Mouse (Mus musculus) kidney, adult 2 months (tissue): ENCODE measurements around the gene Aloxe3. TPM values are rescaled to one million over a fixed set of nuclear protein-coding genes. Genes with fewer than 3 reads are reported as not detected.
A peak's percentile ranks its signal among the peaks of the same experiment; 100 is the strongest.

Experiments used
- DNase-seq: peaks from one replicate; pipeline ENCODE4 v3.0.0; 2021
- H3K27ac ChIP-seq: fragments of 200-500 bp; 2 replicates; pipeline ENCODE4 v1.5.1; 2012; ENCODE audit warnings: low read depth, low read length, control low read depth, inconsistent platforms; ENCODE audit not compliant: insufficient read depth
- H3K27me3 ChIP-seq: fragments of 200-500 bp; replicated peaks from 2 replicates; pipeline ENCODE4 v1.6.1; 2012; ENCODE audit warnings: mild to moderate bottlenecking, moderate library complexity, low read length, inconsistent platforms; ENCODE audit not compliant: control insufficient read depth, insufficient read depth
- H3K36me3 ChIP-seq: fragments of 200-500 bp; 2 replicates; pipeline ENCODE4 v1.6.1; 2012; ENCODE audit warnings: mild to moderate bottlenecking, moderate library complexity, low read length, inconsistent platforms; ENCODE audit not compliant: control insufficient read depth, insufficient read depth
- H3K4me1 ChIP-seq: fragments of 200-500 bp; 2 replicates; pipeline ENCODE4 v1.6.1; 2011; ENCODE audit warnings: low read length; ENCODE audit not compliant: control insufficient read depth, insufficient read depth
- H3K4me3 ChIP-seq: fragments of 200-500 bp; 2 replicates; pipeline ENCODE4 v1.5.1; 2011; ENCODE audit warnings: mild to moderate bottlenecking, low read depth, low read length, control low read depth; ENCODE audit not compliant: insufficient read depth
- CTCF ChIP-seq: fragments of 200-500 bp; conservative IDR thresholded peaks from 2 replicates; pipeline ENCODE4 v1.5.1; 2011; ENCODE audit warnings: low read depth, mild to moderate bottlenecking, control low read depth, low read length, moderate library complexity, mixed read lengths; ENCODE audit not compliant: insufficient read depth, insufficient read length
- POLR2A ChIP-seq: fragments of 200-500 bp; IDR thresholded peaks from one replicate; pipeline ENCODE4 v1.6.1; 2011; ENCODE audit warnings: low read depth, low read length, control low read depth
- WGBS: fragments of 180-500 bp; shearing (Covaris S2); methylation state at CpG from one replicate; pipeline ENCODE4 v1.1.7; 2018; 5-methylcytosine and 5-hydroxymethylcytosine counted together
- polyA plus RNA-seq: library from polyadenylated mRNA; depleted of rRNA; stranded (reverse); fragments of >200 nt; gene quantifications from 2 replicates; pipeline ENCODE4 v1.2.3, GENCODE M21; 2012

Gene Aloxe3
- polyA plus RNA-seq, 1 experiment: 0.39 TPM

GRCm38 (mm10) chr11:69095511-69096231 is 30.0 kb upstream of the Aloxe3 start:
- under 1% methylated on average over 27 of the region's 27 CpGs for WGBS
- H3K27ac ChIP-seq: peak overlapping the region; percentile 99
- peak; percentile 60 for DNase-seq
- H3K4me1 ChIP-seq: peaks cover 26% of the 10 kb centered on the region
- H3K4me3 ChIP-seq: peak overlapping the region; percentile 91
- no peaks in the 10 kb centered on the region for H3K27me3 ChIP-seq
- TF ChIP-seq CTCF (no peak), POLR2A (no peak)
- peaks cover under 1% of the 10 kb centered on the region; the same call in 1 of the 2 replicates for H3K36me3 ChIP-seq

DNA sequence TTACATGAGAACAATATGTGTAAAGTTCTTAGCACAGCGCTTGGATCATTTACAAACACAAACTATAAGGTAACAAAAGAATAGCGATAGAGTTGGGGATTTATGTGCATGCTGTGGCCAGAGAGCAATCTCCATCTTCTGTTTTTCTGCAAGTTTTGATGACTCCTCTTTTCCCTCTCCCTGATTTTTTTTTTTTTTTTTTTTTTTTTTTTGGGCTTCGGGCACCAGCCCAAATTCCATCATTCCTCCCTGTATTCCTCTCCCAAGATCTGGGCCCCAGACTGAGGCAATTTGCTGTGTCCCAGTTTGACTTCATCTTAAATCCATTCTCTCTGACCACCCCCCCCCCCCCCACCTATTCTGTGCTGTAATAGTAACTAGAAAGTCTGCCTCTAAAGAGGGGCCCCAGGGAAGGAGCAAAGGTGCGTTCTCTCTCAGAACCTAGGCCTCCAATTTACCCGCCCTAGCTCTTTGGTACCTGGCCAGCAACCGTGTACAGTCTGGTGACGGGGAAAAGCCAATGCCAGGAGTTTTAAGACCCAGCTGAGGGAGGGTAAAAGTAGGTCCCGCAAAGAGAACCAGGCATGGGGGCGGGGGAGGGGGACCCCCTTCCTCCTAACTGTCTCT is 29.2 kb upstream of the Aloxe3 start:
- Histone ChIP-seq H3K27ac (peak overlapping the region; percentile 99), H3K27me3 (no peaks in the 10 kb centered on the region), H3K4me3 (peak overlapping the region; percentile 91), H3K36me3 (peaks cover 7% of the 10 kb centered on the region), H3K4me1 (peaks cover 26% of the 10 kb centered on the region)
- 7% methylated on average over 9 of the region's 9 CpGs for WGBS
- TF ChIP-seq CTCF (no peak), POLR2A (peak; percentile 12)
- no peak for DNase-seq

- Histone ChIP-seq H3K4me1 (peaks cover 26% of the 10 kb centered on the region), H3K4me3 (peak overlapping the region; percentile 50)
These were observed 28.5 kb upstream of the Aloxe3 start for GRCm38 (mm10) chr11:69096987-69097900.

GRCm38 (mm10) chr11:69098039-69098761 is 27.5 kb upstream of the Aloxe3 start:
- Histone ChIP-seq H3K27ac (peak overlapping the region; percentile 99), H3K36me3 (peaks cover 16% of the 10 kb centered on the region), H3K4me1 (peaks cover 21% of the 10 kb centered on the region), H3K4me3 (peak overlapping the region; percentile 17; the same call in 1 of the 2 replicates), H3K27me3 (no peaks in the 10 kb centered on the region)
- WGBS: 11% methylated on average over 8 of the region's 8 CpGs
- TF ChIP-seq CTCF (no peak), POLR2A (no peak)
- DNase-seq: no peak

More at GRCm38 (mm10) chr11:69096987-69097900, 28.5 kb upstream of the Aloxe3 start:
- peak; percentile 100 for DNase-seq
- Histone ChIP-seq H3K27ac (peak overlapping the region; percentile 99), H3K27me3 (no peaks in the 10 kb centered on the region), H3K36me3 (peaks cover 14% of the 10 kb centered on the region)
- TF ChIP-seq CTCF: no peak
- TF ChIP-seq POLR2A: peak; percentile 50
- 1% methylated on average over 29 of the region's 29 CpGs for WGBS

DNA sequence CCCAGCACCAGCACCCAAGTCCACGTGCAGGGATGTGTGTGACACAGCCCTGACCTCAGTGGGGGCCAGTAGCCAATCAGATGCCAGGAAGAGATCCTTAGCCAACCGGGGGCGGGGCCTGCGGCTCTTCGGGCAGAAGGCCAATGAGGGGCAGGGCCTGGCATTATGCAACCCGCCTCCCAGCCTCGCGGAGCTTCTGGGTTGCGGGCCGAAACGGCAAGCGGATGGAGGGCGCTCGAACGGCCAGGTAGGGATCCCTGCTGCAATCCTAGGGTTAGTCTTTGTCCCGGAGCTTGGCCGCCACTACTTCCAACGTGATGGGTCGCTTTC is 27.0 kb upstream of the Aloxe3 start:
- Histone ChIP-seq H3K36me3 (peaks cover 17% of the 10 kb centered on the region), H3K4me1 (peaks cover 21% of the 10 kb centered on the region), H3K27me3 (no peaks in the 10 kb centered on the region), H3K4me3 (peak overlapping the region; percentile 84), H3K27ac (peak overlapping the region; percentile 99)
- DNase-seq: peak; percentile 99
- under 1% methylated on average over 19 of the region's 19 CpGs for WGBS
- no peak for TF ChIP-seq CTCF
- TF ChIP-seq POLR2A: peak; percentile 21

- peaks cover 20% of the 10 kb centered on the region for H3K4me1 ChIP-seq
- H3K4me3 ChIP-seq: peak overlapping the region; percentile 84
- peak overlapping the region; percentile 99 for H3K27ac ChIP-seq
- TF ChIP-seq CTCF: no peak
- TF ChIP-seq POLR2A: peak; percentile 27
- WGBS: under 1% methylated on average over 22 of the region's 22 CpGs
- DNase-seq: peak; percentile 88
- no peaks in the 10 kb centered on the region for H3K27me3 ChIP-seq
- peaks cover 17% of the 10 kb centered on the region for H3K36me3 ChIP-seq
These were observed 26.4 kb upstream of the Aloxe3 start for GRCm38 (mm10) chr11:69099177-69099914.
